Mouse (Mus musculus) forebrain, embryonic 10.5 days (tissue): Measurements from ENCODE around the gene Zbtb9. TPM values are rescaled to one million over a fixed set of nuclear protein-coding genes. Genes with fewer than 3 reads are reported as not detected.

ENCODE experiments used
- DNase-seq: peaks from one replicate; pipeline ENCODE4 v3.0.0-alpha.2; 2017; ENCODE audit warnings: low spot score; ENCODE audit errors: extremely low spot score
- H3K27ac ChIP-seq: fragments of 300-500 bp; sonication (generic); 2 replicates; pipeline ENCODE4 v1.5.1; 2016; ENCODE audit warnings: mild to moderate bottlenecking
- H3K27me3 ChIP-seq: fragments of 300-500 bp; sonication (generic); 2 replicates; pipeline ENCODE4 v1.6.1; 2016; ENCODE audit warnings: mild to moderate bottlenecking; ENCODE audit not compliant: poor library complexity, severe bottlenecking
- H3K36me3 ChIP-seq: fragments of 300-500 bp; sonication (generic); replicated peaks from 2 replicates; pipeline ENCODE4 v1.6.1; 2016; ENCODE audit warnings: mild to moderate bottlenecking, moderate library complexity
- H3K4me1 ChIP-seq: fragments of 300-500 bp; sonication (generic); 2 replicates; pipeline ENCODE4 v1.6.1; 2016
- H3K4me3 ChIP-seq: fragments of 300-500 bp; sonication (generic); 2 replicates; pipeline ENCODE4 v1.5.1; 2016; ENCODE audit warnings: mild to moderate bottlenecking, moderate library complexity
- H3K9me3 ChIP-seq: fragments of 300-500 bp; sonication (generic); 2 replicates; pipeline ENCODE4 v1.6.1; 2016; ENCODE audit warnings: mild to moderate bottlenecking, moderate library complexity
- WGBS: fragments of 180-500 bp; shearing (Covaris S2); methylation state at CpG from one replicate; pipeline ENCODE4 v1.1.7; 2016; 5-methylcytosine and 5-hydroxymethylcytosine counted together
- polyA plus RNA-seq: library from polyadenylated mRNA; unstranded; fragments of >200 nt; fragmentation: Nextera tagmentation; extraction: Ambion mirVana; gene quantifications from 2 replicates; pipeline ENCODE4 v1.2.1, GENCODE M21; 2016

Zbtb9 gene
- polyA plus RNA-seq, 1 experiment from 2014 or later, result 17.5 TPM

DNA sequence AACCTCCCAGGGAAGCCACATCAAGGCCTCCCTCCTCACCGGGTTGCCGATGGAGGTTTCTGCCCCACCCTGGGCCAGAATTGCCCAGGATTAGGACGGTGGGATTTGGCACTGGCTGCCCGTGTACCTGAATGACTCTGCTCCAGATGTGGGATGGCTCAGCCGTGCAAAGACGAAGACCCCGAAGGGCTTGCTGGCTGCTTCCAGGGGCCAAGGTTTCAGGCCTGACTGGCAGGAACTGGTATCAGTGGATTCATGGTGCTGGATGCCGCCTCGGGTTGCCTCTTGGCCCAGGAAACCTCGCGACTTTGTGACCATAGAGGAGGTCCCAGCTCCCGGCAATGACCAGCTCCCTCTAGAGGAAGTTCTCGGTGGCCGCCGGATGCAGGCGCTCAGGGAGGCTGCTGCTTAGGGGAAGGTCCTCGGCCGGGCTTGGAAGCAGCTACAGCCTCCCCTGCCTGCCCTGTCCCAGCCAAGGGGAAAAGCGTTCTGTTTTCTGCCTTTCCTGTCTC, 55.4 kb downstream of the Zbtb9 start:
- Histone ChIP-seq H3K9me3 (no peaks in the 10 kb centered on the region), H3K4me3 (peak overlapping the region; percentile 74), H3K36me3 (peaks cover 32% of the 10 kb centered on the region), H3K4me1 (peaks cover 37% of the 10 kb centered on the region), H3K27ac (peak overlapping the region; percentile 94), H3K27me3 (no peaks in the 10 kb centered on the region)
- 1% methylated on average over 19 of the region's 19 CpGs for WGBS
- peak; percentile 90 for DNase-seq

DNA sequence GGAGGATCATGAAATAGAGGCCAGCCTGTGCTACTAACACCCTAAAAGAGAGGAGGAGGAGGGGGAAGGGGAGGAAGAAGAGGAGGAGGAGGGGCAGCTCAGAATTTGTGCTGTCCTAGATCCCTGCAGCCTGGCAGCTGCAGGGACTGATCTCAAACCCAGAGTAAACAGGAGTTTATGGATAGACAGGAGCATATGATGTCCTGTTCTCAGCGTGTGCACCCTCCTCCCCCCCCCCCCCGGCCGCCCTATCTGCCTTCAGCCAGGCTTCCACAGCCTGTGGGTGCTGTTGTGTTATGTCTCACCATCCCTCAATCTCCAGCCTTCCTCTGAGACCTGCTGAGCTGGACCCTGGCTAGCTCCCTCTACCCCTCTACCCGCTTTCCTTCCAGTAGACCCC, 55.9 kb downstream of the Zbtb9 start, which contains the start of gene Bak1:
Gene Bak1, minus strand, starts transcription at position 101 of the 400 bp plus-strand sequence.
- H3K27ac ChIP-seq, result peak within 1 kb of the TSS; percentile 94
- DNase-seq, result no peak
- H3K9me3 ChIP-seq, result no peaks in the 10 kb centered on the region
- H3K4me1 ChIP-seq, result peaks cover 38% of the 10 kb centered on the region
- peaks cover 26% of the 10 kb centered on the region for H3K36me3 ChIP-seq
- WGBS, result 69% methylated on average over 3 of the region's 4 CpGs
- H3K27me3 ChIP-seq, result no peaks in the 10 kb centered on the region
- peak within 1 kb of the TSS; percentile 74 for H3K4me3 ChIP-seq

DNA sequence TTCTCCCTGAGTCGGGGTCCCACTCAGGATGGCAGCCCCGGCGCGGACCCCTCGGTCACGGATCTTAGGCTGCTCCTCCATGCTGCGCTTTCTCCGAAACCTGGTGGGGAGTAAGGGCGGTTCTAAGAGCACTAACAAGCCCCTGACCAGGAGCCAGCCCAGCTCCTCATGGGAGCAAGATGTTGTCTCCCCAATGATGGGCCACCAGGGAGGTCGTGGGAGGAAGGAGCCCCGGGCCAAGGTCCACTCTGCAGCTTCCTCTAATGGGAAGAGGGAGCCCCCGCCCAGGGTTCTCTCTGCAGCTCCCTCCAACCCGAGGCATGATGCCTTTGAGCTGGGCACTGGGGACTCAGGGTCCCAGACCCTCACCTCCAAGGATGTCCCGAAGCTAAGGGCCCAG, 56.5 kb downstream of the Zbtb9 start:
- H3K27me3 ChIP-seq, result no peaks in the 10 kb centered on the region
- H3K9me3 ChIP-seq, result no peaks in the 10 kb centered on the region
- peaks cover 21% of the 10 kb centered on the region for H3K36me3 ChIP-seq
- H3K4me1 ChIP-seq, result peaks cover 38% of the 10 kb centered on the region
- DNase-seq, result no peak
- WGBS, result 88% methylated on average over 14 of the region's 14 CpGs
- H3K4me3 ChIP-seq, result no peak overlapping the region
- H3K27ac ChIP-seq, result peak overlapping the region; percentile 94; the same call in 1 of the 2 replicates

DNA sequence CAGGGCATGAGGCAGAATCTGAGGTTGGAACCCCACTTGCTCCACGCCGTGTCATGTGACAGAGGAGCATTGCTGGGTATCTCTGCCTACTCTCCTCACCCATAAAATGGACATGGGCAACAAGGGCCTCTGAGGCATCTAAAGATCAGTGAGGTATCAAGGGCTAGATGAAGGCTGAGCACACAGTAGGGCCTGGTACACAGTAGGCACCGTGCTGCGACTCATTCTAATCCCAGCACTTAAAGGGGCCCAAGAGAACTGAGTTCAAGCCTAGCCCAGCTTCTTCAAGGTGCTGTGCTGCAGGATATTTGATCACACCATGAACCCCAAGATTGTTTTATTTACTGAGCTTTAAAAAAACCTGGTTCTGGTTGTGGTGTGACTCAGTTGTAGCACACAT, 57.9 kb downstream of the Zbtb9 start:
- peaks cover 7% of the 10 kb centered on the region for H3K36me3 ChIP-seq
- WGBS, result 94% methylated on average over 4 of the region's 4 CpGs
- H3K27ac ChIP-seq, result no peak overlapping the region
- H3K27me3 ChIP-seq, result no peaks in the 10 kb centered on the region
- H3K4me3 ChIP-seq, result no peak overlapping the region
- H3K4me1 ChIP-seq, result peaks cover 41% of the 10 kb centered on the region
- no peak for DNase-seq
- no peaks in the 10 kb centered on the region for H3K9me3 ChIP-seq

DNA sequence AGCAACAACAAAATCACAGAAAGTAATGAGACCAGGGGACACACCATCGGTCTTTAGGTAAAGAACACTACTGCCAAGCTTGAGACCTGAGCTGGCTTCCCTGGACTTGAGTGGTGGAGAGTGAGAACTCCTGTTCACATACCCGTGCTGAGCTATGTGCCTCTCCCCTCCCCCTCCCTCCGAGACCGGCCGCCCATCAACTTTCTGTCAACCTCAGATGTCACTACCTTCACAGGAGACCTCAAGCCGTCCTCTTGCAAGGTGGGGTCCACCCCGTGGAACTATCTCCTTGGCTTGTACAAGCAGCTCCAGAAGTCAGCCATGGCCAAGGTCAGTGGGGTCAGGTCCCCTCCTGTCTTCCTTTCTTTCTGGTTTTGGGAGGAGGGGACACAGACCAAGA, 59.4 kb downstream of the Zbtb9 start:
- 65% methylated on average over 7 of the region's 7 CpGs for WGBS
- H3K4me3 ChIP-seq, result peak overlapping the region; percentile 22; the same call in 1 of the 2 replicates

DNA sequence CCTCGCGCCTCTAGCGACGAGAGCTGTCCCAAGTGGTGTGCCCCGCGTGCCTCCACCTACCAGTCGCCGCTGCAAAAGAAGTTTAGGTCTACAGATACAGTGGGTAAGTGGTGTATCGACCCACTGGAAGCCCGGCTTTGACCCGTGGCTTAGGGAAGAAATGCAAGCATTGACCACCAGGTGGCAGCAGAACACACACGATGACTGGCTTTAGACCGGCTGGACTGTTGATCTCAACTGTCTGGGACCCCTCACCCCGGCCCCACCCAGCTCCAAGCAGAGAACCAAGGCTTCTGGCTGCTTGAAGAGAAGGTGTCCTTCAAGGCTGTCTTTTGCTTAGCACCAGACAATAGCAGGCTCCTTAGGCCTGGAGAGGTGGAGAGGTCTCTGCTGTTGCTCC, 59.9 kb downstream of the Zbtb9 start:
- H3K36me3 ChIP-seq, result no peaks in the 10 kb centered on the region
- H3K4me3 ChIP-seq, result peak overlapping the region; percentile 22; the same call in 1 of the 2 replicates
- 3% methylated on average over 14 of the region's 14 CpGs for WGBS
- peaks cover 4% of the 10 kb centered on the region; the same call in 1 of the 2 replicates for H3K27me3 ChIP-seq
- 0 out of 2 replicates have a peak overlapping the region, but pooled peaks have one; percentile 58 for H3K27ac ChIP-seq
- peak; percentile 84 for DNase-seq
- peaks cover 42% of the 10 kb centered on the region for H3K4me1 ChIP-seq
- H3K9me3 ChIP-seq, result no peaks in the 10 kb centered on the region

More for the DNA sequence above, 59.4 kb downstream of the Zbtb9 start:
- Histone ChIP-seq H3K27ac (no peak overlapping the region), H3K9me3 (no peaks in the 10 kb centered on the region), H3K27me3 (no peaks in the 10 kb centered on the region), H3K4me1 (peaks cover 45% of the 10 kb centered on the region), H3K36me3 (no peaks in the 10 kb centered on the region)
- no peak for DNase-seq

DNA sequence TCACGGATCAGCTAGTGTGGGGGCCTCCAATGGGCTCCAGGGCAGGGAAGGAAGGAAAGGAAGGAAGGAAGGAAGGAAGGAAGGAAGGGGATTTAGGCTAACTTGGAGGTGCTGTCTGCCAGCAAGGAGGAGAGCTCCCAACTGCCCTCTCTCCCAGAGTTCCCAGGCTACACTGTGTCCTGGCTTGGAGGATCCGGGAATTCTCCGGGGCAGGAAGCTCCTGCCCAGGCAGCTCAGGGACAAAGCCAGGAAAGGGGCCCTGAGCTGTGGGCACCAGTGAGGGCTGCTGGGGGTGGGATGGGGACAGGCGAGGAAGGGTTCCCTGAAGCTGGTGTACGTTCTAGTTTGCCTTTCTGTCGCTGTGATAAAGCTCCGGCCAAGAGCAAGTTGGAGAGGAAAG, 63.5 kb downstream of the Zbtb9 start:
- WGBS, result 72% methylated on average over 7 of the region's 7 CpGs
- peaks cover 61% of the 10 kb centered on the region for H3K4me1 ChIP-seq
- no peaks in the 10 kb centered on the region for H3K36me3 ChIP-seq
- H3K27me3 ChIP-seq, result peaks cover 28% of the 10 kb centered on the region
- no peak overlapping the region for H3K4me3 ChIP-seq
- peak overlapping the region; percentile 56 for H3K27ac ChIP-seq
- no peak for DNase-seq
- H3K9me3 ChIP-seq, result no peaks in the 10 kb centered on the region

DNA sequence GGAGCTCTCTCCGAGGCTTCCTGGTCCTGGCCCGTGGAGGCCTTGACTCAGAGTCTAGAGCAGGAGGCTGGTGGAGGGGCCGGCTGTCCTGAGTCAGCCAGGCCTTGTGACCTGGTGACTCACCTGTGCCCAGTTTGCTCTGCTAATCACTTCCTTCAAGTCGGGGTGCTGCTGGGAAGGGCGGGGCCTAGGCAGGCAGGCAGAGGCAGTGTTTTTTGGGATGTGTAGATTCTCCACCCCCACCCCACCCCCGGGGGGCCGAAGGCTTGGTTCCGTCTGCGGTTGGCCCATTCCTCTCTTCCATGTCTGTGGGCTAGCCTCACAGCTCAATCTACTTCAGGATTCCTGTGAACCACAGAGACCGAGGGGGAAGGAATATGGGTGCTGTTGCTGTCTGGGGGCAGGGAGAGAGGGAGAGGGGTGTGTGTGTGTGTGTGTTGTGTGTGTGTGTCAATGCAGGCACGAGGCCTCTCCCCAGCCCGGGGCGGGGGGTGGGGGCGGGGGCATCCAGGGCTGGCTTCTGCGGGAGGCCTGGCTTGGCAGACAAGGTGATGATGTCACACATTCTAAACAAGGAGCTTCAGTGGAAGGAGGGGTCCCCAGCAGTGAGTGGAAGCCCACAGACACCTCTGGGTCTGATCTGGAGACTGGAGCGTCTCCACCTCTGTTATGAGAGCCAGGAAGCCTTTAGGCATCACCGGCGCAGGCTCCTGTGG, 65.5 kb downstream of the Zbtb9 start:
- peaks cover 28% of the 10 kb centered on the region for H3K27me3 ChIP-seq
- no peak overlapping the region for H3K4me3 ChIP-seq
- H3K27ac ChIP-seq, result peak overlapping the region; percentile 53
- 37% methylated on average over 18 of the region's 18 CpGs for WGBS
- H3K36me3 ChIP-seq, result no peaks in the 10 kb centered on the region
- DNase-seq, result no peak
- no peaks in the 10 kb centered on the region for H3K9me3 ChIP-seq
- H3K4me1 ChIP-seq, result peaks cover 60% of the 10 kb centered on the region

DNA sequence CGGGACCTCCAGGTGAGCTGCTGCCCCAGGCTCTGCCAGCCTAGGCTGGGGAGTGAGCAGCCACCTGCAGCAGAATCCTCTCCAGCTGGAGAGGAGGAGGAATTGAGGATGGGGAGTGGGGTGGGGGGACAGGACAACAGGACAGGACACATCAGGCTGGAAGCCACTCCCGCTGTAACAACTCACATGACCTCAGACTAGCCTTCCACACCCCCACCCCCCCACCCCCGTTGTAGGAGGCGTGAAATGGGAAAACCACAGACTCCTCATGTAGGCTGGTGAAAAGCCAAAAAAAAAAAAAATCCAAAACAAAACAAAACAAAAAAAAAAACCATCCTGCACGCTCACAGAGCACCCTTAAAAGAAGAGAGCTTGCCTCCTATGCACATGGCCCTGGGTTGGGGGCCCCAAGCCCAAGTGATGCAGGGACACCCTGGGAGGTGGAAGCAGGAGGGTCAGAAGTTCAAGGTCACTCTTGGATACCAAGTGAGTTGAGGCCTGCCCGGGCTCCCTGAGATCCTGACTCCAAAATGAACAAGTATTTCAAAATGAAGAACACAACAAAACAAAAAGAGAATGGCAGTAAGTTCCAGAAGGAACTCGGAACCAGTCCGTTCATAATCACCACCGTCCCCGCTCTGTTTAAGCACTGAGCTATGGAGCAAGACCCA, 66.6 kb downstream of the Zbtb9 start:
- H3K4me3 ChIP-seq, result peak overlapping the region; percentile 38; the same call in 1 of the 2 replicates
- no peak for DNase-seq
- H3K36me3 ChIP-seq, result no peaks in the 10 kb centered on the region
- H3K9me3 ChIP-seq, result no peaks in the 10 kb centered on the region
- WGBS, result 66% methylated on average over 10 of the region's 10 CpGs
- peak overlapping the region; percentile 85 for H3K27ac ChIP-seq
- H3K27me3 ChIP-seq, result peaks cover 28% of the 10 kb centered on the region
- H3K4me1 ChIP-seq, result peaks cover 62% of the 10 kb centered on the region

DNA sequence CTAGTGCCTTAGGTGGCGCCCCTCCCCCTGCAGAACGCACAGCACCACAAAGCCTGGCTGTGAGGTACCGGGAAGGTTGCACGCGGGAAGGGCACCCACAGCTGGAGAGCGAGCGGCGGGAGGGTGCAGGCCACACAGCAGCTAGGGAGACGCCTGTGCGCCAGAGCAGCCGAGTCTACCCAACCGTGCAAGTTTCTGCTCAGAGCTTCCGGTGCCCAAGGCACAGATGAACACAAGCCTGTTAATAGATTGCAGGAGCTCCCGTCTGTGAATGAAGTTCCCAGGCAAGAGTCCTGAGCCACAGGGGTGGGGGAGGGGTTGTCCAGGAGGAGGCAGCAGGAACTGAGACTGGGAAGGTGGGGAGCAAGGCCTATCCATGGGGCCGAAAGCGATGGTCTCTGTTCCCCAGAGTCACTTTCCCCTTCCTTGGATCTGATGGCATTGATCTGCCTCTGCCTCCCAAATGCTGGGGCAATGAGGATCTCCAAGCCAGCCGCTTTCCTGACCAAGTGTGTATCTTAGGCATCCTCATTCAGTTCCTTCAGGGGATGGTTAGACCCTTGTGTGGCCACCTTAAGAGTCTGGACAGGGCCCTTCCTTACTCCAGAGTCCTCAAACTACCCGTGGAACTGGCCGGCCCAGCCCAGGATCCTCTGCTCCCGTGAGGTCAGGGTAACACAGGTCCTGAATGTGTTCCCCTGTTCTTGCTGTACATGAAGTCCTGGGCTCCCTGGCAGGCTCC, 67.5 kb downstream of the Zbtb9 start:
- Histone ChIP-seq H3K27ac (peak overlapping the region; percentile 85), H3K36me3 (no peaks in the 10 kb centered on the region), H3K4me1 (peaks cover 61% of the 10 kb centered on the region), H3K27me3 (peaks cover 28% of the 10 kb centered on the region), H3K4me3 (peak overlapping the region; percentile 38), H3K9me3 (no peaks in the 10 kb centered on the region)
- whole genome bisulfite sequencing, result 7% methylated on average over 20 of the region's 20 CpGs
- DNase-seq, result peak; percentile 66

DNA sequence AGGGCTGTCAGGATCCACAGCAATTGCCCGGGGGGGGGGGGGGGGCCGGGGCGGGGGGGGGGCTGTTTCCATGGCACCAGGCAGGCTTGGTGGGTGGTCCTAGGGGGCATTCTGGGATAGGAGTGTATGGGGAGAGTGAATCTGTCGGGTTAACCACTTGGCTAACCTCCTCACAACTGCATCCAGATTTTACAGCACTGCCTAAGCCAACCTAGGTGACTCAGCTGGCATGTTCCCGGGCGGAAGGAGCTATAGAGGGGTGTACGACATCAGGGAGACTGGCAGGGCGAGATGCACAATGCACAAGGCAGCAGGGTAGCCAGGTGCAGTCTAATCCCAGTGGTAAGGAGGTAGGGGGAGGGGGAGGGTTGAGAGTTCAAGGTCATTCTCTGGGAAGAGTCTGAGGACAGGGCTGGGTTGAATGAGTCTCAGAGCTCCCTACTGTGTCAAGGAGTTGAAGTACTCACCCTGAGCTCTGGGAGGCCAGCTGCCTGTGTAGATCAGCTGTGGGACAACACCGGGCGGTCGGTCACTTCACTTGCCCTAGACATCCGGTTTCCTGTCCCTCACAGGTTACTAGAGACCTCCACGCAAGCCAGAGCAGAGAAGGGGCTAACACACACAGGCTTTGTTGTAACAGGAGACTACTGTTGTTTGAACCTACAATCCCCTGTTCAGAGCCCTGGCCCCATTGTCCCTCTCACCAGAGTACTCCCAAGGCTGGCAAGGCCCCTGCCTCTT, 68.2 kb downstream of the Zbtb9 start:
- Histone ChIP-seq H3K27me3 (peaks cover 28% of the 10 kb centered on the region), H3K4me1 (peaks cover 57% of the 10 kb centered on the region), H3K36me3 (no peaks in the 10 kb centered on the region), H3K4me3 (no peak overlapping the region), H3K27ac (peak overlapping the region; percentile 85), H3K9me3 (no peaks in the 10 kb centered on the region)
- 54% methylated on average over 10 of the region's 13 CpGs for WGBS
- no peak for DNase-seq

DNA sequence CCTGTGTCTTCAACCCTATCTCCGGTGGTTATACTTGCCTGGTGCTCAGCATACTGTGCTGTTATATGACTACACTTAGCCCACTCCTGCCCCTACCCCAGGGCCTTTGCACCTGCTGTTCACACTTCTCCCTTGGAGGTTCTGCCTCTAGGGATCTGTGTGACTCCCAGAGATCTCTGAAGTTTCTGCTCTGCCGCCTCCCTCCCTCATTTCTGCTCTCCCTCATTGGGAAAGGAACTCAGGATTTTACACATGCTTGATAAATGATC, 68.8 kb downstream of the Zbtb9 start:
- Histone ChIP-seq H3K9me3 (no peaks in the 10 kb centered on the region), H3K4me3 (no peak overlapping the region), H3K4me1 (peaks cover 52% of the 10 kb centered on the region), H3K36me3 (no peaks in the 10 kb centered on the region), H3K27ac (peak overlapping the region; percentile 85), H3K27me3 (peaks cover 28% of the 10 kb centered on the region)
- no peak for DNase-seq
- whole genome bisulfite sequencing, result 84% methylated on average over 2 of the region's 2 CpGs
